Mouse (Mus musculus): ENCODE results near the gene Lmtk2. TPM values are rescaled to one million over a fixed set of nuclear protein-coding genes. Genes with fewer than 3 reads are reported as not detected.

Lmtk2 gene
- polyA plus RNA-seq, 1 experiment from 2014 or later = 4.5 TPM

GRCm38 (mm10) chr5:144226220-144226619, 126.0 kb downstream of the Lmtk2 start:
- no peaks in the 10 kb centered on the region for H3K9me3 ChIP-seq (replicated peaks)
- H3K4me3 ChIP-seq = no peak overlapping the region
- no peak for DNase-seq (ENCODE audit: low spot score)
- no peaks in the 10 kb centered on the region for H3K36me3 ChIP-seq
- H3K4me1 ChIP-seq = peaks cover 26% of the 10 kb centered on the region
- no peak overlapping the region for H3K27ac ChIP-seq (replicated peaks)
- 29% methylated on average over 11 of the region's 11 CpGs for WGBS
- no peaks in the 10 kb centered on the region for H3K27me3 ChIP-seq (ENCODE audit: low read depth, poor library complexity, severe bottlenecking)

DNA sequence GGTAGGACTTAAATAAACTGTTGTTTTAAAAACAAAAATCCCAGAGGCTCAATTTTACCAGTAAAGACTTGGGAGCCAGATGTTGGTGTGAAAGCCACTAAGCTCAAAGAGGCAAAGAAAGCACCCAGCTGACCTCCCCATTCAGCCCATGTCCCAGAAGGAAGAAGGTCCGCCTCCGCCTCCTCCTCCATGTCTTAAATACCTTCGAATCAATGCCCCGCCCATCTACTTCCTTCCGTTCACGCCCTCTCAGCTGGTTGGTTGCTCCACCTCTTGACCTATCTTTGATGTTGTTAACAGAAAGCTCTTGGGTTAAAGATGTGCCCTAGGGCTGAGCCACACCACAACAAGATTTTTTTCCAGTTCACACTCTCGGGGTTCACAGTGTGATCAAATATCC, 130.0 kb downstream of the Lmtk2 start:
- Histone ChIP-seq H3K27ac (replicated peaks) (no peak overlapping the region), H3K27me3 (ENCODE audit: low read depth, poor library complexity, severe bottlenecking) (no peaks in the 10 kb centered on the region), H3K4me1 (no peaks in the 10 kb centered on the region), H3K9me3 (replicated peaks) (no peaks in the 10 kb centered on the region), H3K36me3 (no peaks in the 10 kb centered on the region), H3K4me3 (no peak overlapping the region)
- DNase-seq (ENCODE audit: low spot score) = no peak
- 91% methylated on average over 7 of the region's 7 CpGs for WGBS

GRCm38 (mm10) chr5:144231410-144231809, 131.2 kb downstream of the Lmtk2 start:
- H3K36me3 ChIP-seq = no peaks in the 10 kb centered on the region
- no peak overlapping the region for H3K27ac ChIP-seq (replicated peaks)
- no peaks in the 10 kb centered on the region for H3K4me1 ChIP-seq
- 81% methylated on average over 1 of the region's 1 CpGs for WGBS
- H3K27me3 ChIP-seq (ENCODE audit: low read depth, poor library complexity, severe bottlenecking) = no peaks in the 10 kb centered on the region
- no peak overlapping the region for H3K4me3 ChIP-seq
- H3K9me3 ChIP-seq (replicated peaks) = no peaks in the 10 kb centered on the region
- DNase-seq (ENCODE audit: low spot score) = no peak

- Histone ChIP-seq H3K4me3 (no peak overlapping the region), H3K27me3 (ENCODE audit: low read depth, poor library complexity, severe bottlenecking) (no peaks in the 10 kb centered on the region), H3K27ac (replicated peaks) (no peak overlapping the region), H3K9me3 (replicated peaks) (no peaks in the 10 kb centered on the region), H3K36me3 (no peaks in the 10 kb centered on the region), H3K4me1 (no peaks in the 10 kb centered on the region)
- 89% methylated on average over 5 of the region's 5 CpGs for WGBS
- DNase-seq (ENCODE audit: low spot score) = no peak
These were observed 132.3 kb downstream of the Lmtk2 start for GRCm38 (mm10) chr5:144232531-144232930.

DNA sequence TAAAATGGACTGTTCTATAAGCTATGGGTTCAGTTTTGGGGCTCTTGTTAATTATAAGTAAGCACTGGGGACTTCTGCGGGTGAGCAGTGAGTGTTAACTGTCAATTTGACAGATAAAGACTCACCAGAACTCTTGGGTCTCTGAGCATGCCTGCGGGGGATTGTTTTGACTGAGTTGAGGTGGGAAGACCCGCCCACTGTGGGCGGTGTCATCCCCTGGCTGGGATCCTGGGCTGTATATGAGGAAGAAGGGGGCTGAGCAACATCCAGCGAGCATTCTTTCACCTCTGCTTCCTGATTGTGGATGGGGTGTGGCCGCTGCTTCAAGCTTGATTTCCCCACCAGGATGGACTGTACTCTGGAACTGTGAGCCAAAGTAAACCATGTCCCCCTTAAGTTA, 134.0 kb downstream of the Lmtk2 start:
- H3K4me3 ChIP-seq = no peak overlapping the region
- 81% methylated on average over 6 of the region's 6 CpGs for WGBS
- H3K27me3 ChIP-seq (ENCODE audit: low read depth, poor library complexity, severe bottlenecking) = no peaks in the 10 kb centered on the region
- H3K36me3 ChIP-seq = no peaks in the 10 kb centered on the region
- no peak overlapping the region for H3K27ac ChIP-seq (replicated peaks)
- H3K9me3 ChIP-seq (replicated peaks) = no peaks in the 10 kb centered on the region
- H3K4me1 ChIP-seq = no peaks in the 10 kb centered on the region
- no peak for DNase-seq (ENCODE audit: low spot score)

- no peaks in the 10 kb centered on the region for H3K27me3 ChIP-seq (ENCODE audit: low read depth, poor library complexity, severe bottlenecking)
- no peak for DNase-seq (ENCODE audit: low spot score)
- H3K27ac ChIP-seq (replicated peaks) = no peak overlapping the region
- H3K4me3 ChIP-seq = no peak overlapping the region
- no peaks in the 10 kb centered on the region for H3K9me3 ChIP-seq (replicated peaks)
- 90% methylated on average over 7 of the region's 7 CpGs for WGBS
- H3K4me1 ChIP-seq = no peaks in the 10 kb centered on the region
- H3K36me3 ChIP-seq = no peaks in the 10 kb centered on the region
These were observed 134.5 kb downstream of the Lmtk2 start for GRCm38 (mm10) chr5:144234714-144235113.

Other genes with a start within 250 kb of the Lmtk2 start
- gene Ankrd61, start 202.8 kb upstream of the Lmtk2 start, polyA plus RNA-seq (2016; fragmentation: Nextera tagmentation; extraction: Ambion mirVana) = 0.22 and 0.38 TPM in 2 replicates
- gene Aimp2, start 190.6 kb upstream of the Lmtk2 start, polyA plus RNA-seq (2016; fragmentation: Nextera tagmentation; extraction: Ambion mirVana) = 125 and 142 TPM in 2 replicates
- gene Pms2, start 190.5 kb upstream of the Lmtk2 start, polyA plus RNA-seq (2016; fragmentation: Nextera tagmentation; extraction: Ambion mirVana) = 34.8 and 36.8 TPM in 2 replicates
- 0.56 and 0.77 TPM in 2 replicates for gene Gm42421, start 172.3 kb upstream of the Lmtk2 start, polyA plus RNA-seq (2016; fragmentation: Nextera tagmentation; extraction: Ambion mirVana)
- gene Rsph10b, start 167.4 kb upstream of the Lmtk2 start, polyA plus RNA-seq (2016; fragmentation: Nextera tagmentation; extraction: Ambion mirVana) = 0.58 and 1.5 TPM in 2 replicates
- 105 TPM in 2 replicates for gene Ccz1, start 85.6 kb upstream of the Lmtk2 start, polyA plus RNA-seq (2016; fragmentation: Nextera tagmentation; extraction: Ambion mirVana)
- gene Ocm, start 73.8 kb upstream of the Lmtk2 start, polyA plus RNA-seq (2016; fragmentation: Nextera tagmentation; extraction: Ambion mirVana) = not detected in 2 replicates
- gene Bhlha15, start 89.8 kb downstream of the Lmtk2 start, polyA plus RNA-seq (2016; fragmentation: Nextera tagmentation; extraction: Ambion mirVana) = 0.07 and 0.16 TPM in 2 replicates
- gene Tecpr1, start 123.2 kb downstream of the Lmtk2 start, polyA plus RNA-seq (2016; fragmentation: Nextera tagmentation; extraction: Ambion mirVana) = 21.7 and 27.7 TPM in 2 replicates
- 116 and 117 TPM in 2 replicates for gene Bri3, start 144.0 kb downstream of the Lmtk2 start, polyA plus RNA-seq (2016; fragmentation: Nextera tagmentation; extraction: Ambion mirVana)